Mouse (Mus musculus) kidney, adult 18-20 months (tissue): ENCODE measurements around the gene Slc34a3.
"Not testable (repeated sequence)": the region's sequence is repeated elsewhere in the genome, so short reads cannot be mapped to it uniquely, and the experiment has no call there.

Experiments
- DNase-seq: peaks from one replicate; pipeline ENCODE4 v3.0.0; 2021

Gene Slc34a3

DNA sequence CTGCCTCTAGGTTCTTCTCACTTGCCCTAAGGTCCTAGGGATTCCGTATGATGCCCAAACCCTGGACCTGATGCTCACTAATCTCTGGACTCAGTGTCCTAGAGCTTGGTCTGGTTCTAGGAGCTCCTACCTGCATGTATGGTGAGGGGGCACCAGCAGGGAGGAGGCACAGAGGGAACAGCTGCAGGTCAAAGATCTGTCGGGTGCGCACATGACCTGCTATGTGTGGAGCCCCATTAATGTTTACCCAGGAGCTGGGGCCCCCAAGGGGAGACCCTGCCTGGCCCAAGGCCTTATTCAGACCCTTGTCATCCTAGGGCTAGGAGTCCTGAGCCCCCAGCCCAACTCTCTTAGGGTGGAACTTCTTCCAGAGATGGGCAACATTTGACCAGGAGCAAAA is at the start of gene Slc34a3:
Gene Slc34a3 (minus strand): TSS at position 315 of the 400 bp plus-strand sequence.
- DNase-seq: peak; percentile 40

GRCm38 (mm10) chr2:25278928-25279882 is 45.0 kb upstream of the Slc34a3 start:
- peak; percentile 88 for DNase-seq

DNA sequence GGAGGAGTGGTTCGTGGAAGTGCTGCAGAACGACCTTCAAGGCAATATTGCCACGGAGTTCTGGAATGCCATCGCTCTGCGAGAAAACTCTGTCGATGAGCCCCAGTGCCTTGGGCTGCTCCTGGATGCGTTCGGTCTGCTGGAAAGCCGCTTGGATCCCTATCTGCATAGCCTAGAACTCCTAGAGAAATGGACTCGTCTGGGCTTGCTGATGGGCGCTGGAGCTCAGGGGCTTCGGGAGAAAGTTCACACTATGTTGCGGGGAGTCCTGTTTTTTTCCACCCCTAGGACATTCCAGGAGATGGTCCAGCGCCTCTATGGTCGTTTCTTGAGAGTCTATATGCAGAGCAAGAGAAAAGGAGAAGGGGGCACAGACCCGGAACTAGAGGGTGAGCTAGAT is 38.8 kb upstream of the Slc34a3 start:
- no peak for DNase-seq

DNA sequence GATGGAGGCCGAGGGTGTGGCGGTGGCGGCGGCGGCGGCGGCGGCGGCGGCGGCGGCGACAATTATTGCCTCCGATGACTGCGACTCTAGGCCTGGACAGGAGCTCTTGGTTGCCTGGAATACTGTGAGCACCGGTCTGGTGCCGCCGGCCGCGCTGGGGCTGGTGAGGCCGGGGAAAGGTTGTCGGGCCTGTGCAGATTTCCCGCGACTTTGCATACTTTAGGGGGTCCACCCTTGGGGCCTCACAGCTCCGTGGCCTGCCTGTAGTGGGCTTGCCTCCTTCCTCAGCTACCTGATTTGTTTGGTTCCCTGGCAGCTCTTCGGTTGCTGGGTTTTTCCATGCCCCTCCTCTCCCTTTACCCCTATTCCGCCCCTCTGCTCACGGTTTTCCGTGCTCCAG is 38.4 kb upstream of the Slc34a3 start:
- DNase-seq: no peak

DNA sequence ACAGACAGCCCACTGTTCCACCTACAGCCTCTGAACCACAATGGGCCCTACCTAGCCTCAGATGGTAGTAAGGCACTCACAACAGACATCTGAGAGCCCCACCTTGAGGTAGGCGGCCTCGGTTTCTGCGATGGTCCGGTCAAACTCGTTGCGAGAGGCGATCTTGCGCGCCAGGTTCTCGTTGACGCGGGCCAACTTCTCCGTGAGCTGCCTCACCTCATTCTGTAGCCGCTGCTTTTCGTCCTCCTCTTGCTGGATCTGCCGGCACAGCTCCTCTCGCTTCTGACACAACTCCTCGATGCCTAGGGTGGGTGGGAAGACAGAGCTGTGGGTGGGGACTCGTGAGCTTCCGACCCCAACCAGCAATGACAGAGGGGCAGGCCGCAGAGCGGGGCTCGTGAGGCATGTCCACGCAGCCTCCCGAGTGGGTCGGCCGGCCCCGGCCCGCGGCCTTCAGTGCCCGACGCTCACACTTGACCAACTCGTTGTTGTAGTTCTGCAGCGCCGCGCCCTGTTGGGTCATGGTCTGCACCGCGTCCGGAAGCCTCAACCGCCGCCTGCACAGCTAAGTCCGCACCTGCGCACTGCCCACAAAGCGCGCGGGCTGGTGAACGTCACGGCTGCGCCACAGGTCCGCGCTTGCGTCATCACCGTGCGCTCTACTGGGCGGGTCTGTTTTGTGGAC is 37.8 kb upstream of the Slc34a3 start, which contains the start of the genes Ssna1 and Anapc2:
Gene Ssna1 (minus strand): TSS at position 612 of the 685 bp plus-strand sequence.
Gene Anapc2 (plus strand): TSS at position 652 of the 685 bp plus-strand sequence.
- DNase-seq: peak; percentile 99

DNA sequence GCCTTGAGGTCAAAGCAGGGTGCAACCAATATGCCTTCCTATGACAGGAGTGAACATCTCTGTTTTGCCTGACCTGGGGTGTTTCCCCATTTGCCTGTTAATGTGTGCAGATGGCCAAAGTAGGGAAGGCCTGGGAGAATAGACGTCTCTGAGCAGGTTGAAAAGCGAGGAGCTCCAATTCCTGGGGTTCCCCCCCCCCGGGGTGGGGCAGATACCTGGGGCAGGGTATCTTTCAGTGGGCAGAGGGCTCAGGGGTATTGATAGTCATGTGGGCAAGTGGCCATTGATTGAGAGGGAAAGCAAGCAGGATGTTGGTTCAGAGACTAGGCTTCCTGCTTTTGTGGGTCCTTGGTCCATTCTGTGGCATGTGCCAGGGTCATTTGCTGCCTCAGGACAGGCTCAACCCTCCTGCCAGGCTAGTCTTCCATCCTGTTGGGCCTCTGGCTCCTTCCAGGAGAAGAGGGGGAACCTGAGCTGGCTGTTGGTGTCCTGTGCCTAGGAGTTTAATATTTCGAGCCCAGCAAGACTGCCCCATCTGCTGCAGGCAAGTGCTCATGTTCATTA is 33.7 kb upstream of the Slc34a3 start:
- DNase-seq: no peak

DNA sequence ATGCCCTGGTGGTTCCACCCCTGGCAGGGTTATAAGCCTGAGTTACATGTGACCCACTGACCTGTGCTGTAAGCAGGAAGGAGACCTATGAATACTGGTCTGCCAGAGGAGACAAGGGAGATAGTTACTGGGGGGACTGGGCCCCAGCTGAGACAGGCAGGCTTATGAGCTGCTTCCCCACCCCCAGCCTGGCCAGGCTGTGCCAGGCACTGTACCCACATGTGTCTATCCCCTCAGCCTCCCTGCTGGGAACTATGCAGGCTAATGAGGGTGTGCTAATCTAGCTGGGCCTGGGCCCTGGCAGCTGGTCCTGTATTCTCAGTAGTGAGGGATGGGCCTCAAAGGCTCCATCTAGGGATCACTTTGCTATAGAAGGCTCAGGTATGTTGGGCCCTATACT is 33.1 kb upstream of the Slc34a3 start:
- DNase-seq: no peak

DNA sequence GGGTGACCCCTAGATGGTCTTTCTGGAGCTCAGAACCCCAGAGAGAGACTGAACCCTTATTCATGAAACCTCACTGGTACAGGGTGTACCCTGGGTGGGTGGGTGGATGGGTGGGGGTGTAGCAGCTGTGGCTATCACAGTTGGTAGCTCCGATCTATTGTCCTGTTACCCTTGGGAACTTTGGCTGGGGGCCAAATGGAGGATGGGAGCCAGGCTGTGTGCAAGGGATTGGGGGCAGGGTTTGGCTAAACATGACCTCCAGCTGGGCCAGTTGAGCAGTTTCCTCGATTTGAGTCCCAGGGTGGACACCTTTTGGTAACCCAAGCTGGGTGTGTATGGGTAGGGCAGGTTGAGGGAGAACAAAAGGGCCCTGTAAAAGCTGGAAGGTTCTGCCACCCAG is 32.6 kb upstream of the Slc34a3 start:
- DNase-seq: peak; percentile 72

DNA sequence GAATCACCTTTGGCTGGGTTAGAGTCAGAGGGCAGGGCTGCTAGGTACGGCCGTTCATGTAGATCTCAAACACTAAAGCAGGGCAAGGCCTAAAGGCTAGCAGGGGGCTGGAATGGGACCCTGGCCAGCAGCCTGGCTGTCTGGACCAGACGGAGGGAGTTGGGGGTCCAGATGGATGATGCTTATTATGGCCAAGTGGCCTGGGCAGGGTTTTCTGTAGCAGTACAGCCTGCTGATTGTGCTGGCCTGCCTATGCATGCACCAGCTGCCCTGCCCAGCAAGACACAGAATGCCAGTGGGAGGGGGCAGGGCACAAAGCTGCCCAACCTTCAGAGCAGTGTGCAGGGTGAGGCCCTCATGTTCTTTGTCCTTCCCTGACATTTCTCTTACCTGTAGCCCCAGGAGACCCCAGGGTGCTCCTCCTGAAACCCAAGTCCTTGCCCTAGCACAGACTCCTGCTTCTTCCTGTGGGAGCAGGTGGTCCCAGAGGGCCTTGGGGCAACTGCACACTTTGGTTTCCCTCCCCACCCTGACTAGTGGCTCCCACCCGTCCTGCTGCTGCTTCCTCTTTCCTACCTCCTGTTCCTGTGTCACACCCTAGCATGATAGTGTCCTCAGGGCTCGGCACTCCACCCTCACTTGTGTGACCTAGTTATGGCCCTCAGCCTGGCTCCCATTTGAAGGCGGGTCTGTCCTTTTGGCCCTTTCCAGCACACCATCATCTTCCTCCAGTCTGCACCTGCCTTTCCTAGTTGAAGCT is 31.9 kb upstream of the Slc34a3 start:
- DNase-seq: peak; percentile 64

GRCm38 (mm10) chr2:25264851-25265250 is 30.7 kb upstream of the Slc34a3 start:
- DNase-seq: peak; percentile 78

DNA sequence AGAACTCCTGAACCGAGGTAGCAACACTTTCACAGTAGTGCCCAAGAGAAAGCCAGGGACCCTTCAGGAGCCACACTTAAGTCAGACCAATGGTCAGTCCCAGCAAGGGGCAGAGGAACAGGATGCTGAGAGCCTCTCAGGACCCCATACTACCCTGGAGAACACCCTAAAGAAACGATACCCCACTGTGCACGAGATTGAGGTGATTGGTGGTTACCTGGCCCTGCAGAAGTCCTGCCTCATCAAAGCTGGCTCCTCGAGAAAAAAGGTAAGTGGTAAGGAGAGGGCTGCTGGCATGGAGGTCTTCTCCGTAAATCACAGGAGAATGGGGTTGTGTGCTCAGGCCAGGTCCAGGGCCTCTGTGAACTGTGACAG is 30.1 kb upstream of the Slc34a3 start:
- no peak for DNase-seq

DNA sequence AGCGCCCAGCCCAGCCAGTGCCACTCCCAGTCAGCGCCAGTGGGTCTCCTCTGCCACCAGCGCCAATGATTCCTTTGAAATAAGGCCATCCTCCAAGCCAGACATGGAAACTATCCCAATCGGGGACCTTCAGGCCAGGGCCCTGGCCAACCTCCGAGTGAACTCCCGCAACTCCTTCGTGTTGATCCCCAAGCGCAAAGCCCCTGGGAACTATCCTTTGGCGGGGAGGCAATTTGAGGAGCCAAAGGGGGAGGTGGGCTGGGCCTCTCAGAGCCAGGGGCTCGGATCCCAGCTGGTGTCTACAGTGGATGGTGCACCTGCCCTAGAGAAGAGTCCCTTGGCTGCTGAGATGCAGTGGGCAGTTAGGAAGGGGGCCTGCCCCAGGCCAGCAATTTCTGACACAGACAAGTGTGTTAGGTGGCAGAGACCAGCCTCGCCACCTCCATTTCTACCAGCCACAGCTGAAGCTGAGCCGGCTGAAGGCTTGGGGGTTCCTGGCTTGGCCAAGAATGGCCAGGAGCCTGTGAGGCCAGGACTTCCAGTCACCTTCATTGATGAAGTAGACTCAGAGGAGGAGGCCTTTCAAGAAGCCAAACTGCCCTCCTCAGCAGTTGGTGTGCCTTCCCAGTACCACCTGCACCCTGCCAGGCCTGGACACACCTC is 29.6 kb upstream of the Slc34a3 start:
- peak; percentile 19 for DNase-seq

DNA sequence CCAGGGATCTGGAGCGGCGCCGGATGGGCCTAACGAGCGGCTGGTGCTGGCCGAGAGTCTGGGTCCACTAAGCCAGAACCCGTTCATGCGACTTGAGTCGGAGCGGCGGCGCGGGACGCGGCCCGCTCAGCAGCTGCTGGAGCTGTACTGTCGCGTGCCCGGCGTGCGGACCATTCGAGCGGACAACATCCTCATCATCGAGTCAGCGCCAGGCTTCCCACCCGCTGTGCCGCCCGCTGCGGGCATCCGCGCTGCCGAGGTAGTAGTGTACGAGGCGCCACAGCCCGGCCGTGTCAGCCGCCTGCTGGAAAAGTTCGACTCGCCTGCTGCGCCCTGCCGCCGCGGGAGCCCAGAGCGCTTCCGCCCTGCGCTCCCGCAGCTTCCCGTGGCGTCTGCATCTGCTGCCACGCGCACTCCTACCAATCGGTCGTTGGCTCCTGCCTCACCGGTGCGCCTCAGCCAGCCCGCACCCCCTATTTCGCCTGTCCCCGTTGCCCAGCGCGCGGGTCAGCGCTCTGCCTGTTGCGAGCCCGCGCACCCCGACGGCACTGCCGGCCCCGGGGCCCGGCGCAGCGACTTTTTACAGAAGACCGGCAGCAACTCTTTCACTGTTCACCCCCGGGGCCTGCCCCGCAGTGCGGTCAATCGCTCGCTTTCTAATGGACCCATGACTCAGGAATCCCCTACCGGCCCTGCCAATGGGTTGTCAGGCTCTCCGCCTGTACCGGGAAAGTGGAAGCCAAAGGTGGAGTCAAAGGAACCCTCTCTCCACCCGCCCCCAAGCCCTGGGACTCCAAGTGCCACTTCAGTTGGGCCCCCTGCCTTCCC is 28.8 kb upstream of the Slc34a3 start:
- peak; percentile 28 for DNase-seq

DNA sequence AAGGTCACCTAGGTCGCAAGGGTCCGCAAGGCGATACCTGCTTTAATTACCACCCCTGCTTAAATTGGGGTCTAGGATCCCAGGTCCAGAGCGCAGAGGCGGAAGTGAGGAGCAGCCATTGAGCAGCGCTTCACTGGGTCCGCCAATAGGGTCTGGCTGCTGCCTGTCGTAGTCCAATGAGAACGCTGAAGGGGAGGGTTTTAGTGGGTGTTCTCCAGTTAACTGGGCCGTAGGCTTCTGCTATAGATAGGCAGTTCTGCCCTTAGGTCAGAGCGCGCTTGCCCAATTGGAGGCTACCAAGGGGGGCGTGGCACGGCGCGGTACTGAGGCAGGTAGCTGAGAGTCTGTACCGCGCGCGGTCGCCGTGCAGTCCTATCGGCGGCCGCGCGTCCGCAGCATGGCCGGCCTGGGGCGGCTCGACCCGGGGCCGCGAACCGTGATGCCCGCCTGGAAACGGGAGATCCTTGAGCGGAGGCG is 28.2 kb upstream of the Slc34a3 start, which contains the start of gene Tprn:
Gene Tprn (plus strand): TSS at position 328 of the 477 bp plus-strand sequence.
- DNase-seq: peak; percentile 94

GRCm38 (mm10) chr2:25261870-25262269 is 27.7 kb upstream of the Slc34a3 start:
- DNase-seq: no peak

GRCm38 (mm10) chr2:25258887-25259286 is 24.7 kb upstream of the Slc34a3 start:
- DNase-seq: no peak

GRCm38 (mm10) chr2:25257250-25257649 is 23.1 kb upstream of the Slc34a3 start:
- DNase-seq: not testable (repeated sequence)

DNA sequence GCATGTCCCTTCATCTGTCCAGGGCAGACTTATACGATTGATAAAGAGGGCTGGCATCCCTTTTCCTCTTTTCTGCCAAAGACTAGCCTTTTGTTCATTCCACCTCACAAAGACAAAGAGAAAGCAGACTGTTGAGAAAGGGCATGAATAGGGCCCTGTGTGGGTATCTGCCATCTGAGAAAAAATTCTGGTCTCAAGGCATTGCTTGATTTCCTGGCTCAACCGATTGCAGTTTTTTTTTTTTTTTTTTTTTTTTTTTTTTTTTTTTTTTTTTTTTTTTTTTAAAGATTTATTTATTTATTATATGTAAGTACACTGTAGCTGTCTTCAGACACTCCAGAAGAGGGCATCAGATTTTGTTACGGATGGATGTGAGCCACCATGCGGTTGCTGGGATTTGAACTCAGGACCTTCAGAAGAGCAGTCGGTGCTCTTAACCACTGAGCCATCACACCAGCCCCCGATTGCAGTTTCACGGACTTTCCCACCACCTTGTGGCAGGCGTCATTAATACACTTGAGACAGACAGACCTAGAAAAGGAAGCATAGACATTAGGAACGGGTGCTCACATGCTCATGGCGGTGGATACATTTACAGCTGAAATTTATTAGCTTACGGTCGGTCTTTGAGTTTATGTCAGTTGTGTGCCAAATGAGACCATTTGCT is 22.4 kb upstream of the Slc34a3 start:
- DNase-seq: peak; percentile 51

DNA sequence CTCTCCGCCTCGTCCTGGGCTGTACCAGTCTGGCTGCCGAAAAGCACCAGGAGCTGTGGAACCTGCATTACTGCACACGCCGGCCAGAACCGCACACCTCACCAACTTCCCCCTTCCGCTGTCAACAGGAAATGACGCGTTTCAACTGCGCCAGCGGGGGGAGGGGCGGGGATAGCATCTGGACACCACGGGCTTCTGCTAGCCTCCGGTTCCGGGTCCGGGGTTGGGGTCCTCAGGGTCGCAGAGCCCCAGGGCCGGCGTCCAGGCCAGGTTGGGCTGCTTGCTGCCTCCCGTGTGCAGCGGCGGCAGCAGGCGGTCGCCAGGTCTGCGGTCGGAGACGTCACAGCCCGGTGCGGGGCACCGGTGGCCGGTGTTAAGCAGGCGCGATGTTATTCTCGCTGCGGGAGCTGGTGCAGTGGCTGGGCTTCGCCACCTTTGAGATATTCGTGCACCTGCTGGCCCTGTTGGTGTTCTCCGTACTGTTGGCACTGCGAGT is 21.2 kb upstream of the Slc34a3 start, which contains the start of gene Tmem203:
Gene Tmem203 (plus strand): TSS at position 156 of the 496 bp plus-strand sequence.
- DNase-seq: peak; percentile 92

DNA sequence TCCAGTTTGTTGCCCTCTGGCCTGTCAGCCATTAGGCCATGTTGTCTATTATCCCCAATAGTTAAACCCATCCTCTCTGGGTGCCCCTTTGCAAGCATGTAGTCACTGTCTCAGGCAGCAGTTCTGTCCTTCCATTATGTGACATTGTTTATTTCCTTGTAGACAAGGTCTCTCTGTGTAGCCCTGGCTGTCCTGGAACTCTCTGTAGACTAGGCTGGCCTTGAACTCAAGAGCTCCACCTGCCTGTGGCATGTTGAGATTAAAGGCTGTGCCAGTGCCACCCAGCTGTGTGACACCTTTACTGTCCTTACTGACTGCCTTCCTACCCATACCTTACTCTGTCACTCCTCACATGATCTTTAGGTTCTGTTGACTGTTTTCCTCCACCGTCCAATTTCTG is 18.2 kb upstream of the Slc34a3 start:
- DNase-seq: peak; percentile 52
